Mouse (Mus musculus) stomach, postnatal 0 days (tissue): ENCODE data around the gene Hfe.

Source experiments
- CTCF ChIP-seq: IDR thresholded peaks from 2 replicates; pipeline ENCODE4 v1.5.1; 2016; ENCODE audit warnings: antibody characterized with exemption, low read depth, mild to moderate bottlenecking, moderate library complexity
- EP300 ChIP-seq: optimal IDR thresholded peaks from 2 replicates; pipeline ENCODE3; 2016; ENCODE audit warnings: antibody characterized with exemption

- TF ChIP-seq CTCF (no peak), EP300 (no peak)
Observed at GRCm38 (mm10) chr13:23742007-23742406, 31.4 kb upstream of the Hfe start.
